Mouse (Mus musculus): ENCODE data around the gene Oca2. TPM values are rescaled to one million over a fixed set of nuclear protein-coding genes. Genes with fewer than 3 reads are reported as not detected.
A peak's percentile ranks its signal among the peaks of the same experiment; 100 is the strongest.

The Oca2 gene
- total and polyA plus RNA-seq, 3 experiments, result 0.38 TPM; not detected in 2

DNA sequence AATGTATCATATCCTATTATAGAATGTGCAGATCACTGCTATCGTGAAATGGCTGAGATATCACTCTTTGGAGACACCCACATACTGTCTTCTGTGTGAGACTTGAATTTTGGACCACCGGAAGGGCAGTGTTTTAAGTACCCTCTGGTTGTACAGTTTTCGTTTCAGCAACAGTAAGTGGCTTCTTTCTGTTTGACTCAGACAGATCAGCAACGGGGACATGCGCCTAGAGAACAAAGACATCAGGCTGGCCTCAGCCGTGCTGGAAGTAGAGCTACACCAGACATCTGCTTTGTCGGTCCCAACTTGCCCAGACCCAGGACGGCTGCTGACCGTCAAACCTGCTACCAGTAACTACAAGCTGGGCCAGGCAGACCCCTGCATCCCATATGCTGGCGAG, 15.0 kb downstream of the Oca2 start:
- Histone ChIP-seq H3K9ac (ENCODE audit: insufficient read depth, low read depth) (0 out of 2 replicates have a peak overlapping the region, but pooled peaks have one; percentile 37), H3K27ac (ENCODE audit: insufficient read depth, low read depth) (no peak overlapping the region), H3K36me3 (replicated peaks in 1 of 2; ENCODE audit: control insufficient read depth in 1 of 2, insufficient read depth in 1 of 2, low read length in 1 of 2) (no peaks in the 10 kb centered on the region), H3K79me2 (replicated peaks; ENCODE audit: control insufficient read depth, extremely low read depth, insufficient read depth, poor library complexity, severe bottlenecking) (no peaks in the 10 kb centered on the region), H3K4me3 (replicated peaks in 1 of 3; ENCODE audit: low read depth in 2 of 3, low read length in 2 of 3, poor library complexity in 1 of 3) (peak overlapping the region in 2 of 3 experiments; percentile 20 to 54), H3K4me1 (ENCODE audit: control insufficient read depth in 1 of 2, insufficient read depth in 2 of 2) (peaks cover 0 to 2% of the 10 kb centered on the region in 2 experiments; a peak in 2 of 4 replicates), H3K27me3 (replicated peaks) (peaks cover 13% of the 10 kb centered on the region), H3K9me3 (replicated peaks; ENCODE audit: low read length) (peaks cover 3% of the 10 kb centered on the region), H3K4me2 (ENCODE audit: insufficient read depth, low read depth, poor library complexity, severe bottlenecking) (peak overlapping the region; percentile 83)
- no peak for TF ChIP-seq CHD2 (IDR thresholded peaks at IDR 0.05; ENCODE audit: low read length)
- TF ChIP-seq SIN3A (IDR thresholded peaks at IDR 0.05; ENCODE audit: low read length), result no peak
- TF ChIP-seq GABPA (IDR thresholded peaks at IDR 0.05; ENCODE audit: insufficient replicate concordance, low read depth, low read length), result no peak
- TF ChIP-seq ZMIZ1 (IDR thresholded peaks at IDR 0.05; ENCODE audit: low read depth, low read length), result no peak
- no peak for TF ChIP-seq KAT2A (IDR thresholded peaks at IDR 0.05; ENCODE audit: insufficient replicate concordance, low read length)
- peak; percentile 30; the same call in 1 of the 2 replicates for TF ChIP-seq POLR2A (IDR thresholded peaks at IDR 0.05; ENCODE audit: low read depth, low read length)
- no peak for TF ChIP-seq TCF12 (IDR thresholded peaks at IDR 0.05; ENCODE audit: low read depth, low read length)
- no peak for TF ChIP-seq ETS1 (conservative IDR thresholded peaks at IDR 0.05; ENCODE audit: low read depth, low read length)
- TF ChIP-seq MAZ (IDR thresholded peaks at IDR 0.05; ENCODE audit: low read depth, low read length), result no peak
- TF ChIP-seq MXI1 (IDR thresholded peaks at IDR 0.05; ENCODE audit: low read depth, low read length), result no peak
- no peak for TF ChIP-seq ZNF384 (IDR thresholded peaks at IDR 0.05; ENCODE audit: low read depth, low read length)
- TF ChIP-seq NRF1 (IDR thresholded peaks at IDR 0.05; ENCODE audit: low read depth, low read length), result peak; percentile 72
- TF ChIP-seq ELF1 (IDR thresholded peaks at IDR 0.05; ENCODE audit: low read depth, low read length), result no peak
- peak; percentile 39 for TF ChIP-seq EP300 (IDR thresholded peaks at IDR 0.05; ENCODE audit: low read length)
- no peak for TF ChIP-seq USF2 (conservative IDR thresholded peaks at IDR 0.05; ENCODE audit: low read depth, low read length)
- TF ChIP-seq POLR2AphosphoS2 (IDR thresholded peaks at IDR 0.05; ENCODE audit: low read depth, low read length), result no peak
- TF ChIP-seq RCOR1 (conservative IDR thresholded peaks at IDR 0.05; ENCODE audit: low read depth, low read length), result no peak
- no peak for TF ChIP-seq MEF2A (IDR thresholded peaks at IDR 0.05; ENCODE audit: borderline replicate concordance, low read depth, low read length)
- no peak for TF ChIP-seq SMC3 (IDR thresholded peaks at IDR 0.05; ENCODE audit: low read depth, low read length)
- TF ChIP-seq CHD1 (IDR thresholded peaks at IDR 0.05; ENCODE audit: low read depth, low read length), result no peak
- no peak for TF ChIP-seq RAD21 (IDR thresholded peaks at IDR 0.05; ENCODE audit: low read depth, low read length)
- TF ChIP-seq MAX (IDR thresholded peaks at IDR 0.05; ENCODE audit: low read length), result no peak
- TF ChIP-seq MAFK (IDR thresholded peaks at IDR 0.05; ENCODE audit: insufficient replicate concordance, low read length), result no peak
- TF ChIP-seq CTCF (conservative IDR thresholded peaks at IDR 0.05 in 1 of 2, IDR thresholded peaks at IDR 0.05 in 1 of 2; ENCODE audit: low read depth in 2 of 2, low read length in 2 of 2), result no peak
- no peak for TF ChIP-seq BHLHE40 (IDR thresholded peaks at IDR 0.05; ENCODE audit: low read depth, low read length)
- no peak for TF ChIP-seq HCFC1 (IDR thresholded peaks at IDR 0.05; ENCODE audit: low read depth, low read length)
- TF ChIP-seq JUND (conservative IDR thresholded peaks at IDR 0.05; ENCODE audit: low read depth, low read length), result peak; percentile 66; the same call in 1 of the 2 replicates
- TF ChIP-seq E2F4 (IDR thresholded peaks at IDR 0.05; ENCODE audit: insufficient replicate concordance, low read depth, low read length), result no peak
- TF ChIP-seq IRF4 (IDR thresholded peaks at IDR 0.05; ENCODE audit: low read depth, low read length), result peak; percentile 94
- no peak for TF ChIP-seq UBTF (IDR thresholded peaks at IDR 0.05; ENCODE audit: low read depth, low read length)
- TF ChIP-seq NELFE (IDR thresholded peaks at IDR 0.05; ENCODE audit: low read depth, low read length), result no peak
- no peak for TF ChIP-seq ZC3H11A (IDR thresholded peaks at IDR 0.05; ENCODE audit: low read depth, low read length)
- TF ChIP-seq USF1 (IDR thresholded peaks at IDR 0.05; ENCODE audit: low read depth, low read length), result no peak
- TF ChIP-seq TBP (conservative IDR thresholded peaks at IDR 0.05; ENCODE audit: low read depth, low read length), result no peak
- no peak for TF ChIP-seq PAX5 (IDR thresholded peaks at IDR 0.05; ENCODE audit: low read length)
- TF ChIP-seq JUN (IDR thresholded peaks at IDR 0.05; ENCODE audit: insufficient read depth, low read depth, low read length), result 0 out of 2 replicates have a peak, but pooled peaks have one; percentile 26
- TF ChIP-seq MYC (IDR thresholded peaks at IDR 0.05; ENCODE audit: low read depth, low read length), result 0 out of 2 replicates have a peak, but pooled peaks have one; percentile 15
- no peak for TF ChIP-seq ZKSCAN1 (IDR thresholded peaks at IDR 0.05; ENCODE audit: borderline replicate concordance, low read depth, low read length)
- in situ Hi-C loops (cut with MboI; ENCODE audit: low pct_ligation_motif_present, low pct_unique_long_range_greater_than_20kb, low sequenced_read_pairs) (no loop called here), dilution Hi-C loops (cut with MboI; ENCODE audit: extremely low pct_ligation_motif_present, extremely low pct_unique_long_range_greater_than_20kb, low sequenced_read_pairs) (no loop called here)
- DNase-seq (ENCODE audit: extremely low read depth), result no peak

All from CH12.LX (cell line).